Mouse (Mus musculus) hindbrain, embryonic 13.5 days (tissue): ENCODE results near the gene Adh1. TPM values are rescaled to one million over a fixed set of nuclear protein-coding genes. Genes with fewer than 3 reads are reported as not detected.

ENCODE experiments used
- ATAC-seq: fragments of 200-750 bp; cut with Nextera tagmentation; 2 replicates; pipeline ENCODE4 v1.8.0; 2017; ENCODE audit warnings: moderate TSS enrichment; ENCODE audit not compliant: low FRiP score
- H3K27ac ChIP-seq: fragments of 300-500 bp; sonication (generic); 2 replicates; pipeline ENCODE4 v1.5.1; 2015; ENCODE audit warnings: inconsistent platforms, mild to moderate bottlenecking, moderate library complexity
- H3K27me3 ChIP-seq: fragments of 300-500 bp; sonication (generic); 2 replicates; pipeline ENCODE4 v1.6.1; 2015; ENCODE audit warnings: mild to moderate bottlenecking, inconsistent platforms
- H3K36me3 ChIP-seq: fragments of 300-500 bp; sonication (generic); 2 replicates; pipeline ENCODE4 v1.6.1; 2015; ENCODE audit warnings: mild to moderate bottlenecking, inconsistent platforms
- H3K4me1 ChIP-seq: fragments of 300-500 bp; sonication (generic); replicated peaks from 2 replicates; pipeline ENCODE4 v1.6.1; 2015; ENCODE audit warnings: inconsistent platforms
- H3K4me2 ChIP-seq: fragments of 300-500 bp; sonication (generic); 2 replicates; pipeline ENCODE4 v1.6.1; 2015; ENCODE audit warnings: inconsistent platforms, mild to moderate bottlenecking, moderate library complexity
- H3K4me3 ChIP-seq: fragments of 300-500 bp; sonication (generic); 2 replicates; pipeline ENCODE4 v1.5.1; 2015; ENCODE audit warnings: mild to moderate bottlenecking, inconsistent platforms
- H3K9ac ChIP-seq: fragments of 300-500 bp; sonication (generic); 2 replicates; pipeline ENCODE4 v1.6.1; 2015; ENCODE audit warnings: mild to moderate bottlenecking, inconsistent platforms
- H3K9me3 ChIP-seq: fragments of 300-500 bp; sonication (generic); 2 replicates; pipeline ENCODE4 v1.6.1; 2016; ENCODE audit warnings: inconsistent platforms
- WGBS: fragments of 180-500 bp; shearing (Covaris S2); methylation state at CpG from one replicate; pipeline ENCODE4 v1.1.7; 2015; 5-methylcytosine and 5-hydroxymethylcytosine counted together
- polyA plus RNA-seq: library from polyadenylated mRNA; unstranded; fragments of >200 nt; fragmentation: Nextera tagmentation; extraction: Ambion mirVana; gene quantifications from 2 replicates; pipeline ENCODE4 v1.2.1, GENCODE M21; 2015

Gene Adh1
- polyA plus RNA-seq, 1 experiment from 2014 or later = 1.4 TPM

- Histone ChIP-seq H3K36me3 (no peaks in the 10 kb centered on the region), H3K4me1 (peaks cover 4% of the 10 kb centered on the region; the same call in 1 of the 2 replicates), H3K27me3 (no peaks in the 10 kb centered on the region), H3K27ac (no peak overlapping the region), H3K4me3 (no peak overlapping the region), H3K9ac (no peak overlapping the region), H3K9me3 (no peaks in the 10 kb centered on the region), H3K4me2 (no peak overlapping the region)
- no peak for ATAC-seq
- 91% methylated on average over 6 of the region's 6 CpGs for WGBS
Measured at GRCm38 (mm10) chr3:138303771-138304488, 43.1 kb downstream of the Adh1 start.

- H3K9me3 ChIP-seq = no peaks in the 10 kb centered on the region
- peaks cover 4% of the 10 kb centered on the region; the same call in 1 of the 2 replicates for H3K4me1 ChIP-seq
- WGBS = 49% methylated on average over 4 of the region's 4 CpGs
- no peaks in the 10 kb centered on the region for H3K27me3 ChIP-seq
- no peak for ATAC-seq
- H3K36me3 ChIP-seq = no peaks in the 10 kb centered on the region
- H3K27ac ChIP-seq = no peak overlapping the region
- no peak overlapping the region for H3K4me2 ChIP-seq
- H3K9ac ChIP-seq = no peak overlapping the region
- no peak overlapping the region for H3K4me3 ChIP-seq
Measured at GRCm38 (mm10) chr3:138304489-138304871, 43.7 kb downstream of the Adh1 start.

GRCm38 (mm10) chr3:138305486-138306289 lies 44.9 kb downstream of the Adh1 start:
- no peak overlapping the region for H3K9ac ChIP-seq
- no peaks in the 10 kb centered on the region for H3K9me3 ChIP-seq
- no peaks in the 10 kb centered on the region for H3K27me3 ChIP-seq
- H3K4me1 ChIP-seq = peaks cover 4% of the 10 kb centered on the region; the same call in 1 of the 2 replicates
- WGBS = 76% methylated on average over 10 of the region's 10 CpGs
- H3K36me3 ChIP-seq = no peaks in the 10 kb centered on the region
- H3K27ac ChIP-seq = no peak overlapping the region
- H3K4me3 ChIP-seq = no peak overlapping the region
- H3K4me2 ChIP-seq = no peak overlapping the region
- no peak for ATAC-seq

GRCm38 (mm10) chr3:138306290-138306683 lies 45.5 kb downstream of the Adh1 start:
- Histone ChIP-seq H3K27me3 (no peaks in the 10 kb centered on the region), H3K27ac (0 out of 2 replicates have a peak overlapping the region, but pooled peaks have one; percentile 18), H3K36me3 (no peaks in the 10 kb centered on the region), H3K4me2 (no peak overlapping the region), H3K4me3 (no peak overlapping the region), H3K4me1 (peaks cover 4% of the 10 kb centered on the region; the same call in 1 of the 2 replicates), H3K9ac (no peak overlapping the region), H3K9me3 (no peaks in the 10 kb centered on the region)
- 0 out of 2 replicates have a peak, but pooled peaks have one; percentile 46 for ATAC-seq
- WGBS = 45% methylated on average over 8 of the region's 8 CpGs

- Histone ChIP-seq H3K27ac (no peak overlapping the region), H3K4me3 (no peak overlapping the region), H3K9me3 (no peaks in the 10 kb centered on the region), H3K9ac (no peak overlapping the region), H3K4me1 (peaks cover 4% of the 10 kb centered on the region; the same call in 1 of the 2 replicates), H3K36me3 (no peaks in the 10 kb centered on the region), H3K27me3 (no peaks in the 10 kb centered on the region), H3K4me2 (no peak overlapping the region)
- ATAC-seq = no peak
- 95% methylated on average over 8 of the region's 8 CpGs for WGBS
Measured at GRCm38 (mm10) chr3:138309910-138310309, 49.1 kb downstream of the Adh1 start.

DNA sequence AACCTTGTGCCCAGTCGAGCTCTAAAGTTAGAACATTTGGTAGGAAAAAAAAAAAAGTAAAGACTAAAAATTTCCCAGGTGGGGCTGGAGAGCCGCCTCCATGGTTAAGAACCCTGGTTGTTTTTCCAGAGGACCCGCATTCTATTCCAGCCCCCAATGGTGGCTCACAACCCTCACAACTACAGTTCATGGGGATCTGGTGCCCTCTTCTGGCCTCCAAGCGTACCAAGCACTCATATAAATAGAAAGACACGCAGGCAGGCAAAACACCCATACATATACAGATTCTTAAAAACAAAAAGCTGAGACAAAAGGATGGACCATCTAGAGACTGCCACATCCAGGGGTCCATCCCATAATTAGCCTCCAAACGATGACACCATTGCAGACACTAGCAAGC lies 50.2 kb downstream of the Adh1 start:
- no peak overlapping the region for H3K4me2 ChIP-seq
- no peaks in the 10 kb centered on the region for H3K27me3 ChIP-seq
- ATAC-seq = no peak
- H3K9ac ChIP-seq = no peak overlapping the region
- H3K4me3 ChIP-seq = no peak overlapping the region
- no peaks in the 10 kb centered on the region for H3K36me3 ChIP-seq
- 82% methylated on average over 6 of the region's 6 CpGs for WGBS
- H3K27ac ChIP-seq = no peak overlapping the region
- peaks cover 4% of the 10 kb centered on the region; the same call in 1 of the 2 replicates for H3K4me1 ChIP-seq
- H3K9me3 ChIP-seq = no peaks in the 10 kb centered on the region

DNA sequence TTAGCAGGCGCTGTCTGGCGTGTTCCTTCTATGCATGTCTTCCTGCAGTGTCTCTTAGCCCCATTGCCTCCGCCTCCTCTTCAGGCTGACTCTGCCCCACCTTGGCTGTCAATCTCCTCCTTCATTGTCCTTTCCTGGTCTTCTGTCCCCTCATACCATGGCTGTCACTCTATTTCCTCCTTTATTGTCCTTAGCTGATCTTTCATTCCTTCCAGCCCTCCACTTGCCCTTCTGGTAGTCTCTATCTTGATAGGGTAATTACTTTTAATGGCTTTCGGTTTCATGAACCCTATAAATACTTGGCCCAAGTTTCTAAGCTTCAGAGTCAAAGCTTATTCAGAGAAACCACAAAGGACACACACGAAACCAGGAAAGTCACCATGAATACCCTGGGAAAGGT lies 52.2 kb downstream of the Adh1 start, which contains the start of gene Adh6a:
TSS of gene Adh6a (plus strand) at position 322 of the 400 bp plus-strand sequence.
- H3K9me3 ChIP-seq = no peaks in the 10 kb centered on the region
- H3K27me3 ChIP-seq = no peaks in the 10 kb centered on the region
- no peak within 1 kb of the TSS for H3K4me2 ChIP-seq
- WGBS = 85% methylated on average over 5 of the region's 5 CpGs
- no peak within 1 kb of the TSS for H3K9ac ChIP-seq
- H3K4me1 ChIP-seq = no peaks in the 10 kb centered on the region
- H3K36me3 ChIP-seq = no peaks in the 10 kb centered on the region
- no peak within 1 kb of the TSS for H3K27ac ChIP-seq
- ATAC-seq = no peak
- H3K4me3 ChIP-seq = no peak within 1 kb of the TSS

- WGBS = 86% methylated on average over 2 of the region's 2 CpGs
- ATAC-seq = no peak
- H3K4me1 ChIP-seq = no peaks in the 10 kb centered on the region
Measured at GRCm38 (mm10) chr3:138316908-138317472, 56.2 kb downstream of the Adh1 start.

GRCm38 (mm10) chr3:138325001-138325400 lies 64.2 kb downstream of the Adh1 start:
- no peak overlapping the region for H3K27ac ChIP-seq
- H3K9ac ChIP-seq = no peak overlapping the region
- WGBS = 91% methylated on average over 17 of the region's 17 CpGs
- peaks cover 6% of the 10 kb centered on the region; the same call in 1 of the 2 replicates for H3K9me3 ChIP-seq
- H3K4me3 ChIP-seq = no peak overlapping the region
- no peaks in the 10 kb centered on the region for H3K4me1 ChIP-seq
- no peaks in the 10 kb centered on the region for H3K36me3 ChIP-seq
- no peaks in the 10 kb centered on the region for H3K27me3 ChIP-seq
- ATAC-seq = no peak
- no peak overlapping the region for H3K4me2 ChIP-seq

More at GRCm38 (mm10) chr3:138316908-138317472, 56.2 kb downstream of the Adh1 start:
- H3K36me3 ChIP-seq = no peaks in the 10 kb centered on the region
- no peak overlapping the region for H3K9ac ChIP-seq
- no peak overlapping the region for H3K27ac ChIP-seq
- H3K4me2 ChIP-seq = no peak overlapping the region
- no peaks in the 10 kb centered on the region for H3K27me3 ChIP-seq
- H3K9me3 ChIP-seq = no peaks in the 10 kb centered on the region
- no peak overlapping the region for H3K4me3 ChIP-seq

DNA sequence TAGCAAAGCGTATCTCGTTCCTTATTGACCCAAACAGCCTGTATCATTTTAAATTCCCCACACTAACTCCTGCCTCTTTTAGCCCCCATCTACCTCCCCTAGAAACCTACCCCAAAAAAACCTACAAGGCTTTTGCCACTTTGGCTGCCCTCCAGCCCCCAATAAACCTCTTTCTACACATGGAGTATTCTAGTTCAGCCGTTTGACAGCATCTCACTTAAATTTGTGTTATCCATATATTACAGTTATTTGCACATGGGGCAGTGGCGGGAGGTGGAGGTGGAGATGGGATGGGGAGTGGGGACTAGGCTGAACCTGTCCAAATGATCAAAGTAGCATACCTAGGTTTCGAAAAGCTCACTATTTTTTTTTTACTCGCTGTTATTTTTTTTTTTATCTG lies 64.7 kb downstream of the Adh1 start:
- no peak overlapping the region for H3K4me2 ChIP-seq
- H3K36me3 ChIP-seq = no peaks in the 10 kb centered on the region
- no peak overlapping the region for H3K4me3 ChIP-seq
- no peak overlapping the region for H3K9ac ChIP-seq
- peaks cover 6% of the 10 kb centered on the region; the same call in 1 of the 2 replicates for H3K9me3 ChIP-seq
- no peaks in the 10 kb centered on the region for H3K27me3 ChIP-seq
- H3K4me1 ChIP-seq = no peaks in the 10 kb centered on the region
- H3K27ac ChIP-seq = no peak overlapping the region
- no peak for ATAC-seq
- WGBS = 89% methylated on average over 6 of the region's 6 CpGs

DNA sequence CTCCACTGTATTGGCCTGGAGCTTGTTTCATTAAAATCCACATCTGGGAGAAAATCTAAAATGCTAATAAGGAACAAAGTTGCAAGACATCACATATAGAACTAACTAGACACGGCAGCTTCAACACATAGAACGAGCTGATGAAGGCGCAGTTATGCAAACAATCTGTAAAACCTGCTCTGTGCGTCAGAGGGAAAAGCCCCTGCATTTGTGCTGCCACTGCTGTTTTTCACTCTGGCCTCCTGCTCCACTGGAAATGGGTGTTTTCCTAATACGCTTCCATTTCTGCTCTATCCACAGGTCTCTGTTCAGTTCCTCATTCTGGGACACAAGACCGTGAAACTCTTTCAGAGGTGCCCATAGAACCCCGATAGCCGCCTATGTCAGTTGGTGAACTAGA lies 73.1 kb downstream of the Adh1 start:
- H3K4me1 ChIP-seq = no peaks in the 10 kb centered on the region
- no peak for ATAC-seq
- no peak overlapping the region for H3K4me2 ChIP-seq
- H3K36me3 ChIP-seq = no peaks in the 10 kb centered on the region
- WGBS = 93% methylated on average over 8 of the region's 8 CpGs
- no peak overlapping the region for H3K4me3 ChIP-seq
- no peak overlapping the region for H3K9ac ChIP-seq
- no peaks in the 10 kb centered on the region for H3K9me3 ChIP-seq
- H3K27me3 ChIP-seq = no peaks in the 10 kb centered on the region
- H3K27ac ChIP-seq = no peak overlapping the region

- 91% methylated on average over 4 of the region's 4 CpGs for WGBS
- Histone ChIP-seq H3K9ac (no peak overlapping the region), H3K4me1 (no peaks in the 10 kb centered on the region), H3K4me2 (no peak overlapping the region), H3K4me3 (no peak overlapping the region), H3K27me3 (no peaks in the 10 kb centered on the region), H3K9me3 (no peaks in the 10 kb centered on the region), H3K36me3 (no peaks in the 10 kb centered on the region), H3K27ac (no peak overlapping the region)
- no peak for ATAC-seq
Measured at GRCm38 (mm10) chr3:138334320-138334719, 73.5 kb downstream of the Adh1 start.
